Mouse (Mus musculus) kidney, adult 2 months (tissue): ENCODE measurements around the gene Pcdh20. TPM values are rescaled to one million over a fixed set of nuclear protein-coding genes. Genes with fewer than 3 reads are reported as not detected.

Experiments
- DNase-seq: peaks from one replicate; pipeline ENCODE4 v3.0.0; 2021
- H3K27ac ChIP-seq: fragments of 200-500 bp; 2 replicates; pipeline ENCODE4 v1.5.1; 2012; ENCODE audit warnings: low read depth, low read length, control low read depth, inconsistent platforms; ENCODE audit not compliant: insufficient read depth
- H3K27me3 ChIP-seq: fragments of 200-500 bp; replicated peaks from 2 replicates; pipeline ENCODE4 v1.6.1; 2012; ENCODE audit warnings: mild to moderate bottlenecking, moderate library complexity, low read length, inconsistent platforms; ENCODE audit not compliant: control insufficient read depth, insufficient read depth
- H3K36me3 ChIP-seq: fragments of 200-500 bp; 2 replicates; pipeline ENCODE4 v1.6.1; 2012; ENCODE audit warnings: mild to moderate bottlenecking, moderate library complexity, low read length, inconsistent platforms; ENCODE audit not compliant: control insufficient read depth, insufficient read depth
- H3K4me1 ChIP-seq: fragments of 200-500 bp; 2 replicates; pipeline ENCODE4 v1.6.1; 2011; ENCODE audit warnings: low read length; ENCODE audit not compliant: control insufficient read depth, insufficient read depth
- H3K4me3 ChIP-seq: fragments of 200-500 bp; 2 replicates; pipeline ENCODE4 v1.5.1; 2011; ENCODE audit warnings: mild to moderate bottlenecking, low read depth, low read length, control low read depth; ENCODE audit not compliant: insufficient read depth
- CTCF ChIP-seq: fragments of 200-500 bp; conservative IDR thresholded peaks from 2 replicates; pipeline ENCODE4 v1.5.1; 2011; ENCODE audit warnings: low read depth, mild to moderate bottlenecking, control low read depth, low read length, moderate library complexity, mixed read lengths; ENCODE audit not compliant: insufficient read depth, insufficient read length
- POLR2A ChIP-seq: fragments of 200-500 bp; IDR thresholded peaks from one replicate; pipeline ENCODE4 v1.6.1; 2011; ENCODE audit warnings: low read depth, low read length, control low read depth
- WGBS: fragments of 180-500 bp; shearing (Covaris S2); methylation state at CpG from one replicate; pipeline ENCODE4 v1.1.7; 2018; 5-methylcytosine and 5-hydroxymethylcytosine counted together
- polyA plus RNA-seq: library from polyadenylated mRNA; depleted of rRNA; stranded (reverse); fragments of >200 nt; gene quantifications from 2 replicates; pipeline ENCODE4 v1.2.3, GENCODE M21; 2012

Pcdh20 gene
- polyA plus RNA-seq, 1 experiment, result 0.02 TPM

DNA sequence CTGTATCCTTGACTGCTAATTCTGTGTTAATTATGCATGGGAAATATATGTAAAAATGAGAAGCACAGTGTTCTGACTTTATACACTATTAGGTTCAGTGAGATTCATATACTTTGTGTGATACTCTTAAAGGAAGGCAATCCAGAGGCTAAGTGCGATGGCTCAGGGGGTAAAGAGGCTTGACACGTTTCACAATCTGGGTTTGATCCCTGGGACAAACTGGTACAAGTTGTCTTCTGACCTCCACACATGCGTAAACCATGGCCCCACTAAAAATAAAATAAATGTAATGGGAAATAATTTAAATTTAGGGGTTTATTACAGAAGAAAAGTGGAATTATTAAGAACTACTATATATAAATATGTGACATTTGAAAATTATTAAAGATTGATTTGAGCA lies 8.3 kb downstream of the Pcdh20 start:
- Histone ChIP-seq H3K36me3 (no peaks in the 10 kb centered on the region), H3K4me3 (no peak overlapping the region), H3K4me1 (no peaks in the 10 kb centered on the region), H3K27me3 (no peaks in the 10 kb centered on the region), H3K27ac (no peak overlapping the region)
- no peak for DNase-seq
- TF ChIP-seq POLR2A, result no peak
- no peak for TF ChIP-seq CTCF
- WGBS, result 71% methylated on average over 3 of the region's 3 CpGs

DNA sequence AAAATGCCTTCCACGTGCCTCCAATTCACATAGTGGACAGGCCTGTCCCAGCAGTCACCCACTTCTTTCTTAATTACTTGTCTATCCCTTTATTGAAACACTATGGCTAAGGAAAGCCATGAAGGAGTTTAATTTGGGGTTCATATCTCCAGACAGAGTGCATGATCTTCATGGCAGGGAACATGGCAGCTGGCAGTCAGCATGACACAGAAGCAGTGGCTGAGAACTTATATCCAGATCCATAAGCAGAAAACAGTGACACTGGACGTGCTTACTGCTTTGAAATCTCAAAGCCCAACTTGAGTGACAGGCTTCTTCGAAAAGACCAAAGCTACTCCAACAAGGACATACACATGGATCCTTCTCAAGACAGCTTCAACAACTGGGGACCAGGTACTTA lies 10.5 kb downstream of the Pcdh20 start:
- WGBS, result 75% methylated on average over 3 of the region's 3 CpGs

GRCm38 (mm10) chr14:88443304-88443703 lies 27.9 kb downstream of the Pcdh20 start:
- Histone ChIP-seq H3K4me3 (no peak overlapping the region), H3K36me3 (no peaks in the 10 kb centered on the region), H3K27me3 (no peaks in the 10 kb centered on the region), H3K27ac (no peak overlapping the region), H3K4me1 (no peaks in the 10 kb centered on the region)
- WGBS, result 64% methylated on average over 5 of the region's 5 CpGs
- TF ChIP-seq POLR2A (no peak), CTCF (no peak)
- no peak for DNase-seq

More for the DNA sequence above, 10.5 kb downstream of the Pcdh20 start:
- Histone ChIP-seq H3K27ac (no peak overlapping the region), H3K27me3 (no peaks in the 10 kb centered on the region), H3K4me1 (no peaks in the 10 kb centered on the region), H3K4me3 (no peak overlapping the region), H3K36me3 (no peaks in the 10 kb centered on the region)
- TF ChIP-seq CTCF, result no peak
- no peak for TF ChIP-seq POLR2A
- no peak for DNase-seq

DNA sequence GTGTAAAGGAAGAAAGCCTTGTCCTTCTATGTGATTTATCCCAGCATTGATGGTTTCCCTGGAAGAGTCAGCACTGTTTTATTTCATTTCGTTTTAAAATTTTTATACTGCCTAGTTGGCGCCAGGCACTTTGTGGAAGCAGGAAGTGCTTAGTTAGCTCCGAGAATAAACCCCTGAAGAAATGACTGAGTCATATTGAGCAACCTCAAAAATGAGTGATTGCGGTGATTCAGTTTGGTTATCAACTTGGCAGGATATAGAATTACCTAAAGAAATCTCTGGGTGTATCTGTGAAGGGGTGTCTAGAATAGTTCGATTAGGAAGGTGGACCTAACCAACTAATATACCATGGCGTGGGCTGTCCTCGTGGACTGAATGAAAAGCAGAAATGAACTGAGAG lies 41.8 kb downstream of the Pcdh20 start:
- 87% methylated on average over 7 of the region's 7 CpGs for WGBS
- H3K4me1 ChIP-seq, result no peaks in the 10 kb centered on the region
- no peak overlapping the region for H3K4me3 ChIP-seq
- no peak overlapping the region for H3K27ac ChIP-seq
- H3K36me3 ChIP-seq, result no peaks in the 10 kb centered on the region
- no peak for TF ChIP-seq CTCF
- no peak for TF ChIP-seq POLR2A
- H3K27me3 ChIP-seq, result no peaks in the 10 kb centered on the region
- DNase-seq, result no peak

DNA sequence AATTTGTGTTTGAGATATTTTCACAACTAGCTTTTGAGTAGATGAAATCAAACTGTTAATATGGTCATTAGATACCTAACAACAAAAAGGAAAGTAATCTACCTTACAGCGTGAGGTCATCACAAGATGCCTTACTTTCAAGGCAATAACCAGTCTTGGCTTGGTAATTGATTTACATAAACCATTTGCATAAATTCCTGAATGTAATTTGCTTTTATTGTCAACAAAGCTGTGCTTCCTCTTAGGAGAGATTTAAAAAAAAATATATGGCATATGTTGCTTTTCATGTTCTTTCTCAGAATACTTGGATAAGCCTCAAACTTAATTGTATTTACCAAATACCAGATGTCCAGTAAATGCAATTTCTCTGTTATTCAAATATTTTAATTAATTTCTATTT lies 43.8 kb downstream of the Pcdh20 start:
- Histone ChIP-seq H3K4me1 (no peaks in the 10 kb centered on the region), H3K36me3 (no peaks in the 10 kb centered on the region), H3K27ac (no peak overlapping the region), H3K4me3 (no peak overlapping the region), H3K27me3 (no peaks in the 10 kb centered on the region)
- WGBS, result 70% methylated on average over 1 of the region's 1 CpGs
- no peak for TF ChIP-seq POLR2A
- no peak for TF ChIP-seq CTCF
- DNase-seq, result no peak
